Mouse (Mus musculus): Measurements from ENCODE around the gene Cln6. TPM values are rescaled to one million over a fixed set of nuclear protein-coding genes. Genes with fewer than 3 reads are reported as not detected.

The Cln6 gene
- polyA plus RNA-seq, 1 experiment from 2014 or later, result 27.3 TPM

- Histone ChIP-seq H3K4me2 (no peak overlapping the region), H3K9me3 (ENCODE audit: low read depth, low read length) (no peaks in the 10 kb centered on the region), H3K27me3 (ENCODE audit: insufficient read depth, low read length) (no peaks in the 10 kb centered on the region), H3K36me3 (ENCODE audit: insufficient read depth) (no peaks in the 10 kb centered on the region), H3K4me1 (ENCODE audit: insufficient read depth) (peaks cover 3% of the 10 kb centered on the region), H3K9ac (no peak overlapping the region), H3K27ac (ENCODE audit: low read depth) (no peak overlapping the region), H3K4me3 (ENCODE audit: low read depth, low read length) (no peak overlapping the region)
- WGBS, result 66% methylated on average over 6 of the region's 6 CpGs
- DNase-seq, result no peak
- no peak for ATAC-seq (ENCODE audit: insufficient read depth)
- TF ChIP-seq CTCF (IDR thresholded peaks at IDR 0.05; ENCODE audit: low read depth), result no peak
These were observed 17.8 kb upstream of the Cln6 start for GRCm38 (mm10) chr9:62820829-62821228.

GRCm38 (mm10) chr9:62821811-62822210 is 16.8 kb upstream of the Cln6 start:
- Histone ChIP-seq H3K27me3 (ENCODE audit: insufficient read depth, low read length) (no peaks in the 10 kb centered on the region), H3K4me1 (ENCODE audit: insufficient read depth) (peaks cover 12% of the 10 kb centered on the region), H3K4me2 (no peak overlapping the region), H3K4me3 (ENCODE audit: low read depth, low read length) (no peak overlapping the region), H3K36me3 (ENCODE audit: insufficient read depth) (no peaks in the 10 kb centered on the region), H3K9ac (no peak overlapping the region), H3K9me3 (ENCODE audit: low read depth, low read length) (no peaks in the 10 kb centered on the region), H3K27ac (ENCODE audit: low read depth) (no peak overlapping the region)
- DNase-seq, result no peak
- ATAC-seq (ENCODE audit: insufficient read depth), result no peak
- no peak for TF ChIP-seq CTCF (IDR thresholded peaks at IDR 0.05; ENCODE audit: low read depth)
- 95% methylated on average over 7 of the region's 7 CpGs for WGBS

- Histone ChIP-seq H3K4me2 (peak overlapping the region; percentile 31; the same call in 1 of the 2 replicates), H3K4me3 (ENCODE audit: low read depth, low read length) (no peak overlapping the region), H3K36me3 (ENCODE audit: insufficient read depth) (no peaks in the 10 kb centered on the region), H3K9ac (no peak overlapping the region), H3K27ac (ENCODE audit: low read depth) (peak overlapping the region; percentile 58), H3K9me3 (ENCODE audit: low read depth, low read length) (no peaks in the 10 kb centered on the region), H3K27me3 (ENCODE audit: insufficient read depth, low read length) (no peaks in the 10 kb centered on the region), H3K4me1 (ENCODE audit: insufficient read depth) (peaks cover 12% of the 10 kb centered on the region)
- TF ChIP-seq CTCF (IDR thresholded peaks at IDR 0.05; ENCODE audit: low read depth), result no peak
- ATAC-seq (ENCODE audit: insufficient read depth) (no peak), DNase-seq (peak; percentile 19)
- WGBS, result 14% methylated on average over 9 of the region's 9 CpGs
These were observed 12.7 kb upstream of the Cln6 start for GRCm38 (mm10) chr9:62825791-62826393.

- no peak overlapping the region for H3K4me3 ChIP-seq (ENCODE audit: low read depth, low read length)
- H3K9ac ChIP-seq, result no peak overlapping the region
- 7% methylated on average over 7 of the region's 7 CpGs for WGBS
- H3K36me3 ChIP-seq (ENCODE audit: insufficient read depth), result no peaks in the 10 kb centered on the region
- H3K27me3 ChIP-seq (ENCODE audit: insufficient read depth, low read length), result no peaks in the 10 kb centered on the region
- H3K27ac ChIP-seq (ENCODE audit: low read depth), result peak overlapping the region; percentile 55
- peaks cover 12% of the 10 kb centered on the region for H3K4me1 ChIP-seq (ENCODE audit: insufficient read depth)
- ATAC-seq (ENCODE audit: insufficient read depth) (no peak), DNase-seq (no peak)
- no peaks in the 10 kb centered on the region for H3K9me3 ChIP-seq (ENCODE audit: low read depth, low read length)
- no peak for TF ChIP-seq CTCF (IDR thresholded peaks at IDR 0.05; ENCODE audit: low read depth)
- H3K4me2 ChIP-seq, result peak overlapping the region; percentile 3; the same call in 1 of the 2 replicates
These were observed 12.1 kb upstream of the Cln6 start for GRCm38 (mm10) chr9:62826456-62826855.

- no peak overlapping the region for H3K9ac ChIP-seq
These were observed 10.5 kb upstream of the Cln6 start for GRCm38 (mm10) chr9:62827939-62828652.

GRCm38 (mm10) chr9:62828662-62829086 is 9.9 kb upstream of the Cln6 start:
- DNase-seq (peak; percentile 98), ATAC-seq (ENCODE audit: insufficient read depth) (peak; percentile 94)
- Histone ChIP-seq H3K4me2 (peak overlapping the region; percentile 65), H3K27ac (ENCODE audit: low read depth) (peak overlapping the region; percentile 64; the same call in 1 of the 2 replicates), H3K4me1 (ENCODE audit: insufficient read depth) (peaks cover 12% of the 10 kb centered on the region), H3K4me3 (ENCODE audit: low read depth, low read length) (peak overlapping the region; percentile 23), H3K27me3 (ENCODE audit: insufficient read depth, low read length) (no peaks in the 10 kb centered on the region), H3K9ac (no peak overlapping the region), H3K36me3 (ENCODE audit: insufficient read depth) (no peaks in the 10 kb centered on the region), H3K9me3 (ENCODE audit: low read depth, low read length) (no peaks in the 10 kb centered on the region)
- WGBS, result 0% methylated on average over 23 of the region's 23 CpGs
- TF ChIP-seq CTCF (IDR thresholded peaks at IDR 0.05; ENCODE audit: low read depth), result peak; percentile 98

More at GRCm38 (mm10) chr9:62827939-62828652, 10.5 kb upstream of the Cln6 start:
- H3K36me3 ChIP-seq (ENCODE audit: insufficient read depth), result no peaks in the 10 kb centered on the region
- peak overlapping the region; percentile 65 for H3K4me2 ChIP-seq
- peak; percentile 86 for DNase-seq
- peaks cover 12% of the 10 kb centered on the region for H3K4me1 ChIP-seq (ENCODE audit: insufficient read depth)
- no peak for ATAC-seq (ENCODE audit: insufficient read depth)
- H3K27me3 ChIP-seq (ENCODE audit: insufficient read depth, low read length), result no peaks in the 10 kb centered on the region
- TF ChIP-seq CTCF (IDR thresholded peaks at IDR 0.05; ENCODE audit: low read depth), result peak; percentile 70
- 3% methylated on average over 24 of the region's 24 CpGs for WGBS
- peak overlapping the region; percentile 23 for H3K4me3 ChIP-seq (ENCODE audit: low read depth, low read length)
- H3K9me3 ChIP-seq (ENCODE audit: low read depth, low read length), result no peaks in the 10 kb centered on the region
- peak overlapping the region; percentile 64 for H3K27ac ChIP-seq (ENCODE audit: low read depth)

- H3K4me1 ChIP-seq (ENCODE audit: insufficient read depth), result peaks cover 12% of the 10 kb centered on the region
These were observed 8.7 kb upstream of the Cln6 start for GRCm38 (mm10) chr9:62829877-62830276.

More at GRCm38 (mm10) chr9:62829877-62830276, 8.7 kb upstream of the Cln6 start:
- no peaks in the 10 kb centered on the region for H3K9me3 ChIP-seq (ENCODE audit: low read depth, low read length)
- H3K9ac ChIP-seq, result no peak overlapping the region
- no peak overlapping the region for H3K4me3 ChIP-seq (ENCODE audit: low read depth, low read length)
- H3K4me2 ChIP-seq, result no peak overlapping the region
- H3K36me3 ChIP-seq (ENCODE audit: insufficient read depth), result no peaks in the 10 kb centered on the region
- no peak for ATAC-seq (ENCODE audit: insufficient read depth)
- H3K27ac ChIP-seq (ENCODE audit: low read depth), result no peak overlapping the region
- WGBS, result 81% methylated on average over 6 of the region's 6 CpGs
- no peaks in the 10 kb centered on the region for H3K27me3 ChIP-seq (ENCODE audit: insufficient read depth, low read length)
- no peak for TF ChIP-seq CTCF (IDR thresholded peaks at IDR 0.05; ENCODE audit: low read depth)
- no peak for DNase-seq

Data from lung, embryonic 14.5 days (tissue).